Mouse (Mus musculus): ENCODE measurements around the gene Sec63. TPM values are rescaled to one million over a fixed set of nuclear protein-coding genes. Genes with fewer than 3 reads are reported as not detected.

Sec63 gene
- polyA plus RNA-seq, 1 experiment from 2014 or later, result 17.6 TPM

- Histone ChIP-seq H3K9me3 (replicated peaks; ENCODE audit: low read length) (no peaks in the 10 kb centered on the region), H3K9ac (ENCODE audit: low read depth, low read length) (no peak overlapping the region), H3K4me2 (ENCODE audit: low read length) (peak overlapping the region; percentile 64; the same call in 1 of the 2 replicates), H3K4me1 (replicated peaks; ENCODE audit: insufficient read depth, low read length) (peaks cover 5% of the 10 kb centered on the region), H3K36me3 (ENCODE audit: insufficient read depth, low read length) (no peaks in the 10 kb centered on the region), H3K4me3 (replicated peaks; ENCODE audit: low read depth, low read length) (peak overlapping the region; percentile 41), H3K27ac (peak overlapping the region; percentile 40; the same call in 1 of the 2 replicates), H3K27me3 (ENCODE audit: insufficient read depth, low read length) (no peaks in the 10 kb centered on the region)
- no peak for ATAC-seq (replicated peaks; ENCODE audit: low FRiP score, low read depth)
- TF ChIP-seq CTCF (IDR thresholded peaks at IDR 0.05; ENCODE audit: low read depth), result no peak
- 40% methylated on average over 4 of the region's 4 CpGs for WGBS
- peak; percentile 29 for DNase-seq (ENCODE audit: low spot score)
Measured at GRCm38 (mm10) chr10:42862806-42863205, 101.5 kb downstream of the Sec63 start.

- TF ChIP-seq CTCF (IDR thresholded peaks at IDR 0.05; ENCODE audit: low read depth), result no peak
- Histone ChIP-seq H3K9me3 (replicated peaks; ENCODE audit: low read length) (no peaks in the 10 kb centered on the region), H3K4me1 (replicated peaks; ENCODE audit: insufficient read depth, low read length) (peaks cover 5% of the 10 kb centered on the region), H3K9ac (ENCODE audit: low read depth, low read length) (peak overlapping the region; percentile 36; the same call in 1 of the 2 replicates), H3K27ac (peak overlapping the region; percentile 33; the same call in 1 of the 2 replicates), H3K36me3 (ENCODE audit: insufficient read depth, low read length) (no peaks in the 10 kb centered on the region), H3K4me2 (ENCODE audit: low read length) (peak overlapping the region; percentile 64), H3K27me3 (ENCODE audit: insufficient read depth, low read length) (no peaks in the 10 kb centered on the region), H3K4me3 (replicated peaks; ENCODE audit: low read depth, low read length) (peak overlapping the region; percentile 41)
- DNase-seq (ENCODE audit: low spot score) (peak; percentile 77), ATAC-seq (replicated peaks; ENCODE audit: low FRiP score, low read depth) (peak; percentile 40; the same call in 1 of the 2 replicates)
- 24% methylated on average over 31 of the region's 31 CpGs for WGBS
Measured at GRCm38 (mm10) chr10:42863621-42864391, 102.5 kb downstream of the Sec63 start.

- Histone ChIP-seq H3K4me2 (ENCODE audit: low read length) (peak overlapping the region; percentile 64; the same call in 1 of the 2 replicates), H3K9ac (ENCODE audit: low read depth, low read length) (no peak overlapping the region), H3K9me3 (replicated peaks; ENCODE audit: low read length) (no peaks in the 10 kb centered on the region), H3K4me1 (replicated peaks; ENCODE audit: insufficient read depth, low read length) (peaks cover 5% of the 10 kb centered on the region), H3K4me3 (replicated peaks; ENCODE audit: low read depth, low read length) (no peak overlapping the region), H3K27me3 (ENCODE audit: insufficient read depth, low read length) (no peaks in the 10 kb centered on the region), H3K36me3 (ENCODE audit: insufficient read depth, low read length) (no peaks in the 10 kb centered on the region), H3K27ac (peak overlapping the region; percentile 33; the same call in 1 of the 2 replicates)
- ATAC-seq (replicated peaks; ENCODE audit: low FRiP score, low read depth), result no peak
- peak; percentile 44 for DNase-seq (ENCODE audit: low spot score)
- WGBS, result 40% methylated on average over 5 of the region's 5 CpGs
- TF ChIP-seq CTCF (IDR thresholded peaks at IDR 0.05; ENCODE audit: low read depth), result no peak
Measured at GRCm38 (mm10) chr10:42864696-42865095, 103.4 kb downstream of the Sec63 start.

- DNase-seq (ENCODE audit: low spot score), result no peak
- peaks cover 5% of the 10 kb centered on the region; the same call in 1 of the 2 replicates for H3K4me1 ChIP-seq (replicated peaks; ENCODE audit: insufficient read depth, low read length)
- H3K27me3 ChIP-seq (ENCODE audit: insufficient read depth, low read length), result no peaks in the 10 kb centered on the region
- H3K36me3 ChIP-seq (ENCODE audit: insufficient read depth, low read length), result no peaks in the 10 kb centered on the region
- WGBS, result 79% methylated on average over 9 of the region's 9 CpGs
- no peak for ATAC-seq (replicated peaks; ENCODE audit: low FRiP score, low read depth)
- H3K4me2 ChIP-seq (ENCODE audit: low read length), result no peak overlapping the region
- no peak overlapping the region for H3K4me3 ChIP-seq (replicated peaks; ENCODE audit: low read depth, low read length)
- H3K9ac ChIP-seq (ENCODE audit: low read depth, low read length), result no peak overlapping the region
- no peak overlapping the region for H3K27ac ChIP-seq
- no peak for TF ChIP-seq CTCF (IDR thresholded peaks at IDR 0.05; ENCODE audit: low read depth)
- H3K9me3 ChIP-seq (replicated peaks; ENCODE audit: low read length), result no peaks in the 10 kb centered on the region
Measured at GRCm38 (mm10) chr10:42868416-42868815, 107.1 kb downstream of the Sec63 start.

GRCm38 (mm10) chr10:42869467-42869866 lies 108.2 kb downstream of the Sec63 start:
- Histone ChIP-seq H3K4me3 (replicated peaks; ENCODE audit: low read depth, low read length) (no peak overlapping the region), H3K4me1 (replicated peaks; ENCODE audit: insufficient read depth, low read length) (no peaks in the 10 kb centered on the region), H3K27ac (no peak overlapping the region), H3K27me3 (ENCODE audit: insufficient read depth, low read length) (no peaks in the 10 kb centered on the region), H3K4me2 (ENCODE audit: low read length) (no peak overlapping the region), H3K9ac (ENCODE audit: low read depth, low read length) (no peak overlapping the region), H3K9me3 (replicated peaks; ENCODE audit: low read length) (no peaks in the 10 kb centered on the region), H3K36me3 (ENCODE audit: insufficient read depth, low read length) (no peaks in the 10 kb centered on the region)
- 60% methylated on average over 6 of the region's 6 CpGs for WGBS
- DNase-seq (ENCODE audit: low spot score) (no peak), ATAC-seq (replicated peaks; ENCODE audit: low FRiP score, low read depth) (no peak)
- no peak for TF ChIP-seq CTCF (IDR thresholded peaks at IDR 0.05; ENCODE audit: low read depth)

- no peak for ATAC-seq (replicated peaks; ENCODE audit: low FRiP score, low read depth)
Measured at GRCm38 (mm10) chr10:42872269-42873010, 111.1 kb downstream of the Sec63 start.

More at GRCm38 (mm10) chr10:42872269-42873010, 111.1 kb downstream of the Sec63 start:
- no peak for TF ChIP-seq CTCF (IDR thresholded peaks at IDR 0.05; ENCODE audit: low read depth)
- Histone ChIP-seq H3K27me3 (ENCODE audit: insufficient read depth, low read length) (no peaks in the 10 kb centered on the region), H3K4me1 (replicated peaks; ENCODE audit: insufficient read depth, low read length) (no peaks in the 10 kb centered on the region), H3K9ac (ENCODE audit: low read depth, low read length) (no peak overlapping the region), H3K36me3 (ENCODE audit: insufficient read depth, low read length) (no peaks in the 10 kb centered on the region), H3K27ac (no peak overlapping the region), H3K9me3 (replicated peaks; ENCODE audit: low read length) (no peaks in the 10 kb centered on the region), H3K4me2 (ENCODE audit: low read length) (no peak overlapping the region), H3K4me3 (replicated peaks; ENCODE audit: low read depth, low read length) (no peak overlapping the region)
- no peak for DNase-seq (ENCODE audit: low spot score)
- 60% methylated on average over 15 of the region's 15 CpGs for WGBS

Measured in kidney, postnatal 0 days (tissue).